Mouse (Mus musculus): ENCODE data around the gene Ckm. TPM values are rescaled to one million over a fixed set of nuclear protein-coding genes. Genes with fewer than 3 reads are reported as not detected.

Ckm gene
- polyA plus RNA-seq, 1 experiment = not detected

- 89% methylated on average over 3 of the region's 3 CpGs for WGBS
- TF ChIP-seq CTCF (IDR thresholded peaks at IDR 0.05; ENCODE audit: insufficient read depth, low read depth, low read length) = no peak
- TF ChIP-seq POLR2A (IDR thresholded peaks at IDR 0.05; ENCODE audit: insufficient read depth, low read depth, low read length) = no peak
- Histone ChIP-seq H3K4me1 (ENCODE audit: control insufficient read depth, insufficient read depth, low read length) (peaks cover 6% of the 10 kb centered on the region), H3K4me3 (ENCODE audit: insufficient read depth, low read depth, low read length) (no peak overlapping the region), H3K27ac (ENCODE audit: insufficient read depth, low read depth, low read length) (no peak overlapping the region)
Observed at GRCm38 (mm10) chr7:19423083-19423482, 18.5 kb downstream of the Ckm start.

GRCm38 (mm10) chr7:19424051-19424450 lies 19.5 kb downstream of the Ckm start:
- H3K27ac ChIP-seq (ENCODE audit: insufficient read depth, low read depth, low read length) = no peak overlapping the region
- WGBS = 77% methylated on average over 4 of the region's 4 CpGs

GRCm38 (mm10) chr7:19426349-19426748 lies 21.8 kb downstream of the Ckm start:
- 0 out of 2 replicates have a peak, but pooled peaks cover 2% of the 10 kb centered on the region for H3K4me1 ChIP-seq (ENCODE audit: control insufficient read depth, insufficient read depth, low read length)
- WGBS = 83% methylated on average over 6 of the region's 6 CpGs
- TF ChIP-seq POLR2A (IDR thresholded peaks at IDR 0.05; ENCODE audit: insufficient read depth, low read depth, low read length) (no peak), CTCF (IDR thresholded peaks at IDR 0.05; ENCODE audit: insufficient read depth, low read depth, low read length) (no peak)
- H3K27ac ChIP-seq (ENCODE audit: insufficient read depth, low read depth, low read length) = no peak overlapping the region
- no peak overlapping the region for H3K4me3 ChIP-seq (ENCODE audit: insufficient read depth, low read depth, low read length)

More at GRCm38 (mm10) chr7:19424051-19424450, 19.5 kb downstream of the Ckm start:
- Histone ChIP-seq H3K4me3 (ENCODE audit: insufficient read depth, low read depth, low read length) (no peak overlapping the region), H3K4me1 (ENCODE audit: control insufficient read depth, insufficient read depth, low read length) (peaks cover 6% of the 10 kb centered on the region)
- TF ChIP-seq CTCF (IDR thresholded peaks at IDR 0.05; ENCODE audit: insufficient read depth, low read depth, low read length) (no peak), POLR2A (IDR thresholded peaks at IDR 0.05; ENCODE audit: insufficient read depth, low read depth, low read length) (no peak)

GRCm38 (mm10) chr7:19426888-19427287 lies 22.3 kb downstream of the Ckm start:
- no peak for TF ChIP-seq POLR2A (IDR thresholded peaks at IDR 0.05; ENCODE audit: insufficient read depth, low read depth, low read length)
- TF ChIP-seq CTCF (IDR thresholded peaks at IDR 0.05; ENCODE audit: insufficient read depth, low read depth, low read length) = no peak
- no peak overlapping the region for H3K27ac ChIP-seq (ENCODE audit: insufficient read depth, low read depth, low read length)

GRCm38 (mm10) chr7:19427999-19428650 lies 23.5 kb downstream of the Ckm start:
- 77% methylated on average over 15 of the region's 15 CpGs for WGBS
- no peak for TF ChIP-seq CTCF (IDR thresholded peaks at IDR 0.05; ENCODE audit: insufficient read depth, low read depth, low read length)
- no peak for TF ChIP-seq POLR2A (IDR thresholded peaks at IDR 0.05; ENCODE audit: insufficient read depth, low read depth, low read length)
- H3K27ac ChIP-seq (ENCODE audit: insufficient read depth, low read depth, low read length) = no peak overlapping the region
- no peaks in the 10 kb centered on the region for H3K4me1 ChIP-seq (ENCODE audit: control insufficient read depth, insufficient read depth, low read length)
- H3K4me3 ChIP-seq (ENCODE audit: insufficient read depth, low read depth, low read length) = no peak overlapping the region

More at GRCm38 (mm10) chr7:19426888-19427287, 22.3 kb downstream of the Ckm start:
- no peaks in the 10 kb centered on the region for H3K4me1 ChIP-seq (ENCODE audit: control insufficient read depth, insufficient read depth, low read length)
- H3K4me3 ChIP-seq (ENCODE audit: insufficient read depth, low read depth, low read length) = no peak overlapping the region
- 94% methylated on average over 6 of the region's 6 CpGs for WGBS

- no peak overlapping the region for H3K27ac ChIP-seq (ENCODE audit: insufficient read depth, low read depth, low read length)
- H3K4me3 ChIP-seq (ENCODE audit: insufficient read depth, low read depth, low read length) = no peak overlapping the region
- TF ChIP-seq CTCF (IDR thresholded peaks at IDR 0.05; ENCODE audit: insufficient read depth, low read depth, low read length) = no peak
- TF ChIP-seq POLR2A (IDR thresholded peaks at IDR 0.05; ENCODE audit: insufficient read depth, low read depth, low read length) = no peak
- no peaks in the 10 kb centered on the region for H3K4me1 ChIP-seq (ENCODE audit: control insufficient read depth, insufficient read depth, low read length)
- 78% methylated on average over 8 of the region's 8 CpGs for WGBS
Observed at GRCm38 (mm10) chr7:19429726-19430125, 25.1 kb downstream of the Ckm start.

GRCm38 (mm10) chr7:19430402-19430801 lies 25.8 kb downstream of the Ckm start:
- Histone ChIP-seq H3K4me3 (ENCODE audit: insufficient read depth, low read depth, low read length) (no peak overlapping the region), H3K4me1 (ENCODE audit: control insufficient read depth, insufficient read depth, low read length) (no peaks in the 10 kb centered on the region), H3K27ac (ENCODE audit: insufficient read depth, low read depth, low read length) (no peak overlapping the region)
- 91% methylated on average over 6 of the region's 6 CpGs for WGBS
- TF ChIP-seq POLR2A (IDR thresholded peaks at IDR 0.05; ENCODE audit: insufficient read depth, low read depth, low read length) = no peak
- TF ChIP-seq CTCF (IDR thresholded peaks at IDR 0.05; ENCODE audit: insufficient read depth, low read depth, low read length) = no peak

- 100% methylated on average over 2 of the region's 2 CpGs for WGBS
- H3K4me1 ChIP-seq (ENCODE audit: control insufficient read depth, insufficient read depth, low read length) = peaks cover 9% of the 10 kb centered on the region
- H3K27ac ChIP-seq (ENCODE audit: insufficient read depth, low read depth, low read length) = no peak overlapping the region
- H3K4me3 ChIP-seq (ENCODE audit: insufficient read depth, low read depth, low read length) = no peak overlapping the region
- TF ChIP-seq CTCF (IDR thresholded peaks at IDR 0.05; ENCODE audit: insufficient read depth, low read depth, low read length) = no peak; the same call in 1 of the 2 replicates
- TF ChIP-seq POLR2A (IDR thresholded peaks at IDR 0.05; ENCODE audit: insufficient read depth, low read depth, low read length) = no peak
Observed at GRCm38 (mm10) chr7:19432475-19432874, 27.9 kb downstream of the Ckm start.

GRCm38 (mm10) chr7:19436276-19436675 lies 31.7 kb downstream of the Ckm start:
- no peak for TF ChIP-seq POLR2A (IDR thresholded peaks at IDR 0.05; ENCODE audit: insufficient read depth, low read depth, low read length)
- no peak for TF ChIP-seq CTCF (IDR thresholded peaks at IDR 0.05; ENCODE audit: insufficient read depth, low read depth, low read length)
- WGBS = 99% methylated on average over 2 of the region's 2 CpGs
- H3K4me3 ChIP-seq (ENCODE audit: insufficient read depth, low read depth, low read length) = no peak overlapping the region

More at GRCm38 (mm10) chr7:19436276-19436675, 31.7 kb downstream of the Ckm start:
- Histone ChIP-seq H3K27ac (ENCODE audit: insufficient read depth, low read depth, low read length) (no peak overlapping the region), H3K4me1 (ENCODE audit: control insufficient read depth, insufficient read depth, low read length) (peaks cover 12% of the 10 kb centered on the region)

All from olfactory bulb, adult 2 months (tissue).